Mouse (Mus musculus) hindbrain, embryonic 13.5 days (tissue): Measurements from ENCODE around the gene Clpb. TPM values are rescaled to one million over a fixed set of nuclear protein-coding genes. Genes with fewer than 3 reads are reported as not detected.

Experiments
- ATAC-seq: fragments of 200-750 bp; cut with Nextera tagmentation; 2 replicates; pipeline ENCODE4 v1.8.0; 2017; ENCODE audit warnings: moderate TSS enrichment; ENCODE audit not compliant: low FRiP score
- H3K27ac ChIP-seq: fragments of 300-500 bp; sonication (generic); 2 replicates; pipeline ENCODE4 v1.5.1; 2015; ENCODE audit warnings: inconsistent platforms, mild to moderate bottlenecking, moderate library complexity
- H3K27me3 ChIP-seq: fragments of 300-500 bp; sonication (generic); 2 replicates; pipeline ENCODE4 v1.6.1; 2015; ENCODE audit warnings: mild to moderate bottlenecking, inconsistent platforms
- H3K36me3 ChIP-seq: fragments of 300-500 bp; sonication (generic); 2 replicates; pipeline ENCODE4 v1.6.1; 2015; ENCODE audit warnings: mild to moderate bottlenecking, inconsistent platforms
- H3K4me1 ChIP-seq: fragments of 300-500 bp; sonication (generic); replicated peaks from 2 replicates; pipeline ENCODE4 v1.6.1; 2015; ENCODE audit warnings: inconsistent platforms
- H3K4me2 ChIP-seq: fragments of 300-500 bp; sonication (generic); 2 replicates; pipeline ENCODE4 v1.6.1; 2015; ENCODE audit warnings: inconsistent platforms, mild to moderate bottlenecking, moderate library complexity
- H3K4me3 ChIP-seq: fragments of 300-500 bp; sonication (generic); 2 replicates; pipeline ENCODE4 v1.5.1; 2015; ENCODE audit warnings: mild to moderate bottlenecking, inconsistent platforms
- H3K9ac ChIP-seq: fragments of 300-500 bp; sonication (generic); 2 replicates; pipeline ENCODE4 v1.6.1; 2015; ENCODE audit warnings: mild to moderate bottlenecking, inconsistent platforms
- H3K9me3 ChIP-seq: fragments of 300-500 bp; sonication (generic); 2 replicates; pipeline ENCODE4 v1.6.1; 2016; ENCODE audit warnings: inconsistent platforms
- WGBS: fragments of 180-500 bp; shearing (Covaris S2); methylation state at CpG from one replicate; pipeline ENCODE4 v1.1.7; 2015; 5-methylcytosine and 5-hydroxymethylcytosine counted together
- polyA plus RNA-seq: library from polyadenylated mRNA; unstranded; fragments of >200 nt; fragmentation: Nextera tagmentation; extraction: Ambion mirVana; gene quantifications from 2 replicates; pipeline ENCODE4 v1.2.1, GENCODE M21; 2015

Gene Clpb
- polyA plus RNA-seq, 1 experiment from 2014 or later, result 34.6 TPM

GRCm38 (mm10) chr7:101739602-101740001 lies 76.2 kb downstream of the Clpb start:
- Histone ChIP-seq H3K36me3 (no peaks in the 10 kb centered on the region), H3K9me3 (no peaks in the 10 kb centered on the region), H3K4me2 (no peak overlapping the region), H3K4me1 (peaks cover 16% of the 10 kb centered on the region), H3K4me3 (no peak overlapping the region), H3K27me3 (no peaks in the 10 kb centered on the region), H3K27ac (no peak overlapping the region), H3K9ac (no peak overlapping the region)
- 5% methylated on average over 1 of the region's 1 CpGs for WGBS
- ATAC-seq, result no peak

DNA sequence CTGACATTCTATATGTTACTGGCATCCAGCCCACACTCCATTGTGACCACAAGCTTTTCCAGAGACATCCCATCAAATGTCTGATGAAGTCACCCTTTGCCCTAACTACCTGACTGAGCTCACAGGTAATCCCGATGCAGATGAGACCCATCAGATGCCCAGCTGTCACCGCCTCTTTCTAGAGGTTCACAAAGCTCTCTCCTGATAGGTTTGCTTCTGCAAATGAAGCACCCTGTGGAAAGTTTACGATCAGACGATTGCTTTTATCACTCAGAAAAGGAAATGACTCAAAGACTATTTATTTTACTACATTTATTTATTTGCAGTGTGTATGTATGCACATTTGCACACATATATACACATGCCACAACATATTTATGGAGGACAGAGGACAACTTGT lies 80.1 kb downstream of the Clpb start:
- no peak overlapping the region for H3K4me2 ChIP-seq
- H3K27ac ChIP-seq, result no peak overlapping the region
- ATAC-seq, result no peak
- no peaks in the 10 kb centered on the region for H3K36me3 ChIP-seq
- no peaks in the 10 kb centered on the region for H3K27me3 ChIP-seq
- no peak overlapping the region for H3K4me3 ChIP-seq
- peaks cover 23% of the 10 kb centered on the region for H3K4me1 ChIP-seq
- 96% methylated on average over 4 of the region's 4 CpGs for WGBS
- no peak overlapping the region for H3K9ac ChIP-seq
- no peaks in the 10 kb centered on the region for H3K9me3 ChIP-seq

- WGBS, result 69% methylated on average over 12 of the region's 12 CpGs
- peak; percentile 46; the same call in 1 of the 2 replicates for ATAC-seq
- peaks cover 14% of the 10 kb centered on the region for H3K4me1 ChIP-seq
Observed at GRCm38 (mm10) chr7:101746559-101747334, 83.3 kb downstream of the Clpb start.

DNA sequence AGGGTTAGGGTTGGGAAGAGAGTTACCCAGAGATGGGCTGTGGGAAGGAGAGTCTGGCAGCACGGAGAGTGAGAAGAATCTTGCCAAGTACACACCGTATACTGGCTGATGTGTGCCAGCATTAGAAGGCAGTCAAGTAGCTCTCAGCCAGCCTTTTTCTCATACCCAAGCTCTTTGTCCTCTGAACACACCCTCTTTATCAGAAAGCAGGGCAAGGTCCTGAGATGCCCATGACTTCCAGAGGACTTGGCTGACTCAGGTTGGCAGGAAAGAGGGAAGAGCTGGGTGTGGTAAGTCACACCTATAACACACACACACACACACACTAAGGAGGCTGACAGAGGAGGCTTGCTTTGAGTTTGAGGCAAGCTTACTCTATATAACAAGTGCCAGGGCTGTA lies 86.8 kb downstream of the Clpb start:
- ATAC-seq, result no peak
- H3K4me2 ChIP-seq, result no peak overlapping the region
- H3K9ac ChIP-seq, result no peak overlapping the region
- H3K27me3 ChIP-seq, result no peaks in the 10 kb centered on the region
- H3K9me3 ChIP-seq, result no peaks in the 10 kb centered on the region
- H3K27ac ChIP-seq, result no peak overlapping the region
- H3K4me3 ChIP-seq, result no peak overlapping the region
- 88% methylated on average over 2 of the region's 2 CpGs for WGBS
- peaks cover 7% of the 10 kb centered on the region for H3K4me1 ChIP-seq
- H3K36me3 ChIP-seq, result peaks cover 27% of the 10 kb centered on the region

More at GRCm38 (mm10) chr7:101746559-101747334, 83.3 kb downstream of the Clpb start:
- Histone ChIP-seq H3K4me3 (no peak overlapping the region), H3K9me3 (no peaks in the 10 kb centered on the region), H3K36me3 (peaks cover 7% of the 10 kb centered on the region; the same call in 1 of the 2 replicates), H3K27me3 (no peaks in the 10 kb centered on the region), H3K9ac (no peak overlapping the region), H3K4me2 (no peak overlapping the region), H3K27ac (no peak overlapping the region)

DNA sequence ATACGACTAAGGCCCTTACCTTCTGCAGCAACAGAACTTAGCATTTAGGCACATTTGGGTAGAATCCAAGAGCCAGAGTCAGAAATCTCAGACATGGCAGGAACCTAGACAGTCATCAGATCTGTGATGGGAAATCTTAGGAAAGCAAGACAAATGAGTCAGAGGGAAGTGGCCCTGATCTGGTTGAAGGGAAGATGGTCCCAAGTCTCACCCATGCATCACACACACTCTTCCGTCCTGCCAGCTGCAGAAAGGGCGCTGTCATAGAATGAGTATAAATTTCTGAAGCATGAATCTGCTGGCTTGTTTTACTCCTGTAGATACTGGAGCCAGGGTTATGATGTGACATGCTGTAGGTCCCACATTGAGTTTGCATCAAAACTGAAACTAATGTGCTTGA lies 88.9 kb downstream of the Clpb start:
- WGBS, result 98% methylated on average over 3 of the region's 3 CpGs
- Histone ChIP-seq H3K27me3 (no peaks in the 10 kb centered on the region), H3K4me2 (no peak overlapping the region)

GRCm38 (mm10) chr7:101753492-101753891 lies 90.1 kb downstream of the Clpb start:
- H3K4me3 ChIP-seq, result no peak overlapping the region
- 0 out of 2 replicates have a peak, but pooled peaks cover 3% of the 10 kb centered on the region for H3K4me1 ChIP-seq
- no peak overlapping the region for H3K4me2 ChIP-seq
- peaks cover 27% of the 10 kb centered on the region for H3K36me3 ChIP-seq
- no peaks in the 10 kb centered on the region for H3K9me3 ChIP-seq
- no peak for ATAC-seq
- H3K27me3 ChIP-seq, result no peaks in the 10 kb centered on the region
- WGBS, result 98% methylated on average over 5 of the region's 5 CpGs
- H3K9ac ChIP-seq, result no peak overlapping the region
- H3K27ac ChIP-seq, result no peak overlapping the region

More for the DNA sequence above, 88.9 kb downstream of the Clpb start:
- Histone ChIP-seq H3K27ac (no peak overlapping the region), H3K4me3 (no peak overlapping the region), H3K36me3 (peaks cover 27% of the 10 kb centered on the region), H3K4me1 (0 out of 2 replicates have a peak, but pooled peaks cover 3% of the 10 kb centered on the region), H3K9ac (no peak overlapping the region), H3K9me3 (no peaks in the 10 kb centered on the region)
- no peak for ATAC-seq

DNA sequence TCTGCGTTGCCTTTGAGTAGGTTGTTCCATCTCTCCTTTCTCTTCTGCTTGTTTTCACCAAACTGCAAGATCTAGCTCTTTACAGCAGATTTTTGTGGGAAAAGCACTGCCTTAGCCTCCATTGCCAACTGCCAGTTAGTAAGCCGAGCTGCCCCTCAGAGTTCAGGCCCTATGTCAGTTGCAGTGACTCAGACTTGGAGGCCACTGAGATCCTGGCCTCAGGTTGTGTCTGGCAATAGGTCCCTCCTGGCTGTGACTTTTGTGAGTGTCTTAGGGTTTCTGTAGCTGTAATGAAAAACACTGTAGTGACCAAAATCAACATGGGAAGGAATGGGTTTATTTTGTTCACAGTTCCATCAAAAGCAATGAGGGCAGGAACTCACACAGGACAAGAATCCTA lies 91.0 kb downstream of the Clpb start:
- no peak overlapping the region for H3K27ac ChIP-seq
- H3K36me3 ChIP-seq, result peaks cover 27% of the 10 kb centered on the region
- H3K4me2 ChIP-seq, result no peak overlapping the region
- 90% methylated on average over 2 of the region's 2 CpGs for WGBS
- H3K4me3 ChIP-seq, result no peak overlapping the region
- ATAC-seq, result no peak
- H3K9ac ChIP-seq, result no peak overlapping the region
- H3K4me1 ChIP-seq, result 0 out of 2 replicates have a peak, but pooled peaks cover 3% of the 10 kb centered on the region
- H3K9me3 ChIP-seq, result no peaks in the 10 kb centered on the region
- no peaks in the 10 kb centered on the region for H3K27me3 ChIP-seq

DNA sequence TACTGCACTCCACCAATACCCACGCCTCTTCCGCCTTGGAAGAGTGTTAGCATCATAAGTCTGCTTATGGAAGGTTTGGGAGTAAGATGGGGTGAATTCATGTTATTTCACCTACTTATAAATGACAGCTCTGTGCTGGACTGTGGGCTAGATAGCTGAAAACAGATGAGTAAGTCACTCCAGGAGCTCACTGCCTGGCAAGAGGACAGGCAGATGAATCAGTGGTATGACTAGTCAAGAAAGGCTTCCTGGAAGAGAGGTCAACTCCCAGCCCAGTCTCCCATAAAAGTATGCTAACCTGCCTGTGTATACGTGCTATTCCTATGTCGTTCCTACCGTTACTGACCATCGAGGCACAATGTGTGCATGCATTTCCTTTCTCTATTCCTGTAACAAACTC lies 91.9 kb downstream of the Clpb start:
- Histone ChIP-seq H3K9ac (no peak overlapping the region), H3K27ac (no peak overlapping the region), H3K27me3 (no peaks in the 10 kb centered on the region), H3K4me3 (no peak overlapping the region), H3K4me1 (0 out of 2 replicates have a peak, but pooled peaks cover 3% of the 10 kb centered on the region), H3K36me3 (peaks cover 27% of the 10 kb centered on the region), H3K4me2 (no peak overlapping the region), H3K9me3 (no peaks in the 10 kb centered on the region)
- WGBS, result 97% methylated on average over 6 of the region's 6 CpGs
- no peak for ATAC-seq

DNA sequence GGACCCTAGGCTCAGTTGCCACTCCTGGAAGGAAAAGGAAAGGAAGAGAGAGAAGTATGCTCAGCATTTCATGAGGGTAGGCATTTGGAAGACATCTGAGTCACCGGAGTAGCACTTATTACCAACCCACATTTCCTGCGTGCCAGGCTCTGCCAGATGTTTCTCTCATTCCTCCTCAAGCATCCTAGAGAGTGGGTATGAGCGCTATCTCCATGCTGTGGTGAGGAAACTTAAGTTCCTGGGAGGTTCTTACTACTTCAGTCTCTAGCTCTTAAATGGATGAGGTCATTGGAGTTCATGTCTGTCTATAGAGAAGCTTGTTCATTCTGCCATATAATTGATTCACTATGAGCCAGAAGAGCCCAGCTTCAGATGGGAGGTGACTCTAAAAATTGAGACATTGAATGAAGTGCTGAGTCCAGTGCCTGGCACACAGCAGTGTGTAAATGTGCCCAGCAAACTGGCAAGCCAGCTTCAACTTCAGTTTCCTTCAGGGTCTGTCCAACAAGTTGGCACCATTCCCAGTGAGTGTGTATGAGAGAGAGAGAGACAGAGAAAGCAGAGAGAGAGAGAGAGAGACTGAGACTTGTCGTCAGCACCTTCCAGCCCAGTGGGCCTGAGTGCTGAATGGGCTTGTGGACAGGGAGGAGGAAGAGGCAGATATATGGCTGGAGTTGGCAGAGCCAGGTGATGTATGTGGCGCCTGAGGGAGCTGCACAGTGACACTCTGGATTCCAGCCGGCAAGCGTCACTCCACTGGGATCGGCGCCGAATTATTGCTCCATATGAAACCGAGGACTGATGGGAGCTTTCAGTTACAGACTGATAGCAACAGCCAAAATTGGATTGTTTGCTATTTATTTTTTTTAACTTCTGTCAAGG lies 98.7 kb downstream of the Clpb start:
- no peak overlapping the region for H3K27ac ChIP-seq

GRCm38 (mm10) chr7:101767335-101767907 lies 104.0 kb downstream of the Clpb start:
- ATAC-seq, result no peak
- peaks cover 19% of the 10 kb centered on the region for H3K36me3 ChIP-seq
- no peak overlapping the region for H3K4me2 ChIP-seq
- 91% methylated on average over 5 of the region's 5 CpGs for WGBS
- H3K4me1 ChIP-seq, result peaks cover 28% of the 10 kb centered on the region
- no peak overlapping the region for H3K9ac ChIP-seq
- H3K9me3 ChIP-seq, result no peaks in the 10 kb centered on the region
- no peak overlapping the region for H3K4me3 ChIP-seq
- H3K27me3 ChIP-seq, result no peaks in the 10 kb centered on the region
- H3K27ac ChIP-seq, result no peak overlapping the region

More for the DNA sequence above, 98.7 kb downstream of the Clpb start:
- peaks cover 3% of the 10 kb centered on the region for H3K4me1 ChIP-seq
- no peaks in the 10 kb centered on the region for H3K9me3 ChIP-seq
- H3K9ac ChIP-seq, result no peak overlapping the region
- no peak overlapping the region for H3K4me3 ChIP-seq
- no peak for ATAC-seq
- H3K27me3 ChIP-seq, result no peaks in the 10 kb centered on the region
- 89% methylated on average over 11 of the region's 11 CpGs for WGBS
- no peak overlapping the region for H3K4me2 ChIP-seq
- peaks cover 19% of the 10 kb centered on the region for H3K36me3 ChIP-seq

- WGBS, result 72% methylated on average over 7 of the region's 7 CpGs
- H3K4me3 ChIP-seq, result no peak overlapping the region
- H3K9me3 ChIP-seq, result no peaks in the 10 kb centered on the region
- H3K4me1 ChIP-seq, result peaks cover 43% of the 10 kb centered on the region
- no peaks in the 10 kb centered on the region for H3K27me3 ChIP-seq
- H3K4me2 ChIP-seq, result no peak overlapping the region
- H3K9ac ChIP-seq, result 0 out of 2 replicates have a peak overlapping the region, but pooled peaks have one; percentile 39
- H3K27ac ChIP-seq, result peak overlapping the region; percentile 74
- no peak for ATAC-seq
- peaks cover 8% of the 10 kb centered on the region for H3K36me3 ChIP-seq
Observed at GRCm38 (mm10) chr7:101770051-101770450, 106.6 kb downstream of the Clpb start.

DNA sequence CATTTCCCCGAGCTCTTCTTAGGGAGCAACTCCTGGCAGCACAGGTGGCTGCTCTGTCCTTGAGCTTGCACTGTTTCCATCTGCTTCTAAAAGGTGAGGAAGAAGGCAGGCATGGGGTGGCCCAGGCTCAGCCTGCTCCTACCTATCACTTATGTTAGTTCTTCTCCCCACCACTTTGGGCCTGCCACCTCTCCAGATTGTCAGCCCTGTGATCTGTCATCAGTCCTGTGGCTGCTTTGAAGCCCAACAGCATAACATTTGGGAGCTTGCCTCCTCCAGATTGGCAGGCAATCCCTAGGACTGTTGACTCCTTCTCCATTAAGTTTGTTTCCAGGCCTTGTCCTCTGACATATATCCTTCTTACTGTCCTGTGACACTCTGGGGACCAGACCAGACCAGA lies 108.2 kb downstream of the Clpb start:
- Histone ChIP-seq H3K27me3 (no peaks in the 10 kb centered on the region), H3K9me3 (no peaks in the 10 kb centered on the region), H3K4me1 (peaks cover 43% of the 10 kb centered on the region), H3K36me3 (peaks cover 3% of the 10 kb centered on the region), H3K9ac (no peak overlapping the region), H3K4me2 (no peak overlapping the region), H3K27ac (no peak overlapping the region), H3K4me3 (no peak overlapping the region)
- WGBS, result 84% methylated on average over 1 of the region's 1 CpGs
- no peak for ATAC-seq
